Mouse (Mus musculus) liver, adult 2 months (tissue): ENCODE measurements around the gene Slc30a2.

Experiments
- CTCF ChIP-seq: fragments of 200-500 bp; IDR thresholded peaks from 2 replicates; pipeline ENCODE4 v1.5.1; 2011; ENCODE audit warnings: low read depth, low read length, control low read depth
- POLR2A ChIP-seq: fragments of 200-500 bp; IDR thresholded peaks from 2 replicates; pipeline ENCODE4 v1.6.1; 2011; ENCODE audit warnings: low read length, control low read depth; ENCODE audit not compliant: insufficient read depth; ENCODE audit errors: extremely low read depth

- no peak for TF ChIP-seq CTCF
- TF ChIP-seq POLR2A: no peak
Observed at GRCm38 (mm10) chr4:134402571-134403262, 59.7 kb downstream of the Slc30a2 start.
